Mouse (Mus musculus) spleen, postnatal 4 days (tissue): ENCODE measurements around the gene Gstt3.

ENCODE experiments used
- DNase-seq, 2 experiments: peaks; one replicate each; pipeline ENCODE4 v3.0.0; 2022; ENCODE audit warnings: low spot score in 2 of 2

Gene Gstt3

DNA sequence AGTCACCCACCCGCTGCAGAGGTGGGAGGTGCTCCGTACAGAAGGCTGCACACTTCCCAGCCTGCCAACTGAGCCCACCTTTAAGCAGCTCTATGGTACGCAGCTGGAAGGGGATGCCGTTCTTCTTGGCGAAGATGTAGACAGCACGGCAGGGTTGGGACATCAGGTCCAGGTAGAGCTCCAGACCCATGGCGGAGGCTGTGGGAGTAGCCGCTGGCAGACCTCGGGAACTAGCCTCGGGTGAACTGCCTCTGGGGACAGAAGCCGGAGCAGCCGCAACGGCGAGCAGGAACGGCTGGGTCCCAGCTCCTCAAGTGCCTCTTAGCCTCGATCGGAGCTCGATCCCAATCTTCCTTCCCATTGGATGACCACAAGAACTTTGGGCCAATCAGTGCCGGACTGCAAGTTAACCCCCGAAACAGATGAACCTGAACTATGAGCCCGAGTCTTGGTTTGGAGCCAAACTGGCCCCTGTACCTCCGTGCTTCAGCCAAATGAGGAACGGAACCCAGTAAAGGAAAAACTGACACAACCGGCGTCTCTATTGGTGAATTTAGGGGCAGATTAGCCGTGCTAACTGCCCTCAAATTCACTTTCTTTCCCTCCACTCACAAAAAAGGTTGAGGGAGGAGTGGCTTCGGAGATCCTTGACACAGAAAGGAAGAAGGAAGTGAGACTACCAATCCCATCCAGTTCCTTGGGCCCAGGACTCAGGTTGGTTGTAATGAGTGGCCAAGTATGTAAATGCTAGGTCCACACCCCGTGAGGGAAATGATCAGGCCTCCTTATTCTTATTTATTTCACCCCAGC, at the start of gene Gstt3, which contains the start of gene Gm20441:
Gene Gstt3, minus strand, starts transcription at position 646 of the 810 bp plus-strand sequence.
Gene Gm20441, minus strand, starts transcription at position 186 of the 810 bp plus-strand sequence.
- peak in 1 of 2 experiments; percentile 70 for DNase-seq

DNA sequence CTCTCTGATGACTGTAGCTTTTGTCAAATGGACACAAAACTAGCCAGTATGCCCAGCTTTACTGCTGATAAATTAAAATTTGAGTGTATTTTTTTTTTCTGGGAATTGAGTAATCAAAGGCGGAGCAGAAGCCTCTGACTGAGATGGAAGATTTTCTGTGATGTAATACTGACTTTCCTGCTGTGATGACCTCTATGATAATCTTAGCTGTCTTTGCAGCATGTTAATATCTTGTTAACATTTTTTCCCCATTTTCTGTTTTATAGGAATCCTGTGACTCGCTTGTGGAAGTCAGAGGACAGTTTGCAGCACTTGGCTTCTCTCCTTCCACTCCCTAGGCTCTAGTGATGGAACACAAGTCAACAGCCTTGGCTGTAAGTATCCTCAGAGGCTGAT, 49.1 kb upstream of the Gstt3 start:
- DNase-seq: no peak

DNA sequence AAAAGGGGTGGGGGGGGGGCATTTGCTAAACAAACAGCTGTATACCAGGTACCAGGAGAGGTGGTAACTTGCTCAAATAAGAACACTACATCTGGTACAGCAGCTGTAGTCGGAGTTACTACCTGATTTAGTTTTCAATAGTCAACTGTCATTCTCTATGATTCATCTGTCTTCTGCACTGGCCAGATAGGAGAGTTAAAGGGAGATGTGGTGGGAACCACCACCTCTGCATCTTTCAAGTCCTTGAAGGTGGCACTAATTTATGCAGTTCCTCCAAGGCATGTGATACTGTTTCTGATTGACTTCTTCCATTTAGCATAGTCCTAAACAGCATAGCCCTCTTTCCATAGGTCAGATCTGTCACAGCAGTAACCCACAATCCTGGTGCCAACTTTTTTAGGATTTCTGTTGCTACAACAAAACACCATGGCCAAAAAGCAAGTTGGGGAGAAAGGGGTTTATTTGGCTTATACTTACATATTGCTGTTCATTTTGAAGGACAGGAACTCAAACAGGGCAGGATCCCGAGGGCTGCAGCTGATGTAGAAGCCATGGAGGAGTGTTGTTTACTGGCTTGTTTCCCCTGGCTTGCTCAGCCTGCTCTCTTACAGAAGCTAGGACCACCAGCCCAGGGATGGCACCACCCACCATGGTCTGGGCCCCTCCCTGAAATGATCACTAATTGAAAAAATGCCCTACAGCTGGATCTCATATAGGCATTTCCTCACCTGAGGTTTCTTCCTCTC, 48.5 kb upstream of the Gstt3 start:
- DNase-seq: no peak

DNA sequence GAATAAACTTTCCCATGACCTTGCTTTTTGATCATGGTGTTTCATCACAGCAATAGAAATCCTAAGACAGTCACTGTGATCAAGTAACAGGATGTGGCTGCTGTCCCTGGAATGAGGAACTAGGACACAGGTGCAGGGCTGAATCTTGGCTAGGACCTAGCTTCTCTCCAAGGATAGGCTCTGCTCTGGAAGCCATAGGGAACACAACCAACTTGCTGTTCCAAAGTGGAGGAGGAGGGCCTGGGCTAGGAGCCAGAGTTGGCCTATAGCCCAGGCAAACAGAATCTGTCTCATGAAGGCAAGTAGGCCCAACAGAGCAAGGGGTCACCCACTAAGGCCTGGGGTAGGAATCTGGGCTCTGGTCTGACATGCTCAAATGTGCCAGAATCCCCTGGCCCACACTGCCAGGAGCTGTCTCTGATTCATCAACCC, 47.3 kb upstream of the Gstt3 start:
- no peak for DNase-seq

DNA sequence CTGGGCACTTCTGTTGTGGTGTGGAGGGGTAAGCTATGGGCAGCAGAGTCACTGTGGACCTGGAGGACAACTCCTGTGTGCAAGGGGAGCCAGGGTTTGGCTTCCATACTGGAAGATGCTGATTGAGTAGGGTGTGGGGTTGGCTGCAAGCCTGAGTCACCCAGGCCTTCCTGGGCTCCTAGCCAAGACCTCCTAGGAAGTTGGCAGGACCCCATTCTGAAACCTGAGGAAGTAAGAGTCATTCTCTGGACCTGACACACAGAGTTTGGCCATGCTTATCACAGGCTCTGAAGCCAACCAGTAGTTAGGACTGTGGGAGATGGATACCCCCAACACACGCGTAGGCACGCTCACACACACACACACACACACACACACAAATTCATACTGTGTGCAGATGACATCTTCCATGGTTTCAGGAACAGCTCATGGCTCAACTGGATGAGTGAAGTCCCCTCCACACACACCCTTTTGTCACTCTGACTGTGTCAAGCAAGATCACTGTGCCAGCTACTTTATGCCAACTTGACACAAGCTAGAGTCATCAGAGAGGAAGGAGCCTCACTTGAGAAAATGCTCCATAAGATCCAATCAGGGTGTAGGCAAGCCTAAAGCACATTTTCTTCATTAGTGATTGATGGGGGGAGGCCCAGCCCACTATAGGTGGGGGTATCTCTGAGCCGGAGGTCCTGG, 46.6 kb upstream of the Gstt3 start:
- no peak for DNase-seq

DNA sequence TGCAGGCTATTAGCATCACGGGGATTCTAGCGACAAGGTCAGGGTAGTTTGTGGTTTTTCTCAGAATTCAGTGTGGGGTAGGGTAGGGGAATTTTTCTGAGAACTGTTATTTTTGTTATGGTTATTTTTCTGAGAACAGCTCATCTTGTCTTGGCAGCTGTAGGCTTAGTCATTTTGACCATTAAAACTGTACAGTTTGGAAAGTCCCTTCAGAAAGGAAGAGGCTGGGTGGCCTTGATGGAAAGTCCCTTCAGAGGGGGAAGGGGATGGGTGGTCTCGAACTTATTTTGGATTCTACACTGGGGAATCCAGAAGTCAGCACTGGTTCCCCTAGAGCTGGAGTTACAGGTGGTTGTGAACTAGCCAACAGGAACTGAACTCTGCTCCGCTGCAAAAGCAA, 43.3 kb upstream of the Gstt3 start:
- DNase-seq: no peak

DNA sequence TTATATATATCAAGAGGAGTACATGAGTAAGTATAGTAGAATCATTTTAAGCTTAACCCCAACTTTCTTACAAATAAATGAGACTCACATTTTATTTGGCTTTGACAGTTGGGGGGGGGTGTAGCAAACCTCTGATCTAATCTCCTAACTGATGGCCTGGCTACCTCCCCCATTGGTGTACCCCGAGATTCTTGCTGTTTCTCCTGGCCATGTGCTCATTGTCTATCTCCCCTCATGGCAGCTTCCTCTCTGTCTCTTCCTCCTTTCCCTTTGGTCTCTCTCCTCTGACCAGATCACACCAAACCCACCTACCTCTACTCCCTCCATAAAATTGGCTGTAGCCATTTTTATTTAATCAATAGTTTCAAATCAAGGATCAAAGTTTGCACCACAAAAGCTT, 42.6 kb upstream of the Gstt3 start:
- no peak for DNase-seq

DNA sequence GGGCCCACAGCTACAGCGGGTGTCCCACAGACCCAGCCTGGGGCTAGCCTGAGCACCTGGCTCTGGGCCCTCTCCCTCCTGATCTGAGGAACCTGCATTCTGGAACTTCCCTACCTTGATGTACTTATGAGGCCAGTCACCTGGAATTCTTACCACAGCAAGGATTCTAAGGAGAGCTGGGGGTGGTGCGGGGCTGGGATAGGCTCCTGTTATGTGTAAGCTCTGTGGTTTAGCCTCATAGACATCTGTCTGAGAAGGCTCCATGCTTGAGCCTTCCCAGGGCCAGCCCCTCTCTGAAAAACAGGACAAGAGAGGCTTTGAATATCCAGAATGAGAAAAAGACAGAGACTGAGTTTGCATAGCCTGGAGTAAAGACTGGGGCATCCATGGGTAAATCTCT, 41.2 kb upstream of the Gstt3 start, which contains the start of gene Gstt4:
Gene Gstt4, minus strand, starts transcription at position 101 of the 400 bp plus-strand sequence.
- DNase-seq: no peak

DNA sequence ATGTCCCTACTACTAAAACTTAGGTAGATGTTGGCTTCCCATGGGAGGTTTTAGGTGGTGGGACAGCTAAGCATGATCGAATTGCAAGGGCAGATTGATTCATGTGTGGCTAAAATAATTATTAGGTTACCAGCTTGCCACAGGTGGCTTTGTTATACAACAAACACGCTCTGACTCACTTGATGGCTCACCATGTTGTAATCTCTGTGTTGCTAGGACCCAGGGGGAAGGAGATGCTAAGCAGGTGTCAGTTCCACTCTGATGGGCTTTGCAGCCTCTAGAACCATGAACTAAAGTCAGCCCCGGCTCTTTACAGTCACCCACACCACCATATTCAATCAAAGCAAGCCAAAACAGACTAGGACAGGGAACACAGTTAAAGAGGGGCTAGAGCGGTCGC, 38.7 kb upstream of the Gstt3 start:
- DNase-seq: no peak

DNA sequence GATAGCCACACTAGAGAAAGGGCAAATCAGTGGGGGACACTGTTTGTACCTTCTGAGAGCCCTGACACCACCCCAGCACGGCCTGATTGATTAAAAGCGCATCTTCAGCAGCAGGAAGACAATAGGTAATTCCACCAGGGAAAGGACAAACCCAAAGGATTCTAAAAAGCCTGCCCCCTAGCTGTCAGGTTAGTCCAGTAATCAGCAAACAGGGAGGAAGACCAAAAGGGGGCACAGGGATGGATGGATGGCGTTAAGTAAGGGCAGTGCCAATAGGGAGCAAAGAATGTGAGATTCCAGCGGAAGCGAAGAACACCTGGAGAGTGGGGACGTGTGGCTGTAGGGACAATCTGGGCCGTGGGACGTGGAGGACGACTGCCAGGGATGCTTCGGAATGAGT, 37.4 kb upstream of the Gstt3 start:
- DNase-seq: no peak

DNA sequence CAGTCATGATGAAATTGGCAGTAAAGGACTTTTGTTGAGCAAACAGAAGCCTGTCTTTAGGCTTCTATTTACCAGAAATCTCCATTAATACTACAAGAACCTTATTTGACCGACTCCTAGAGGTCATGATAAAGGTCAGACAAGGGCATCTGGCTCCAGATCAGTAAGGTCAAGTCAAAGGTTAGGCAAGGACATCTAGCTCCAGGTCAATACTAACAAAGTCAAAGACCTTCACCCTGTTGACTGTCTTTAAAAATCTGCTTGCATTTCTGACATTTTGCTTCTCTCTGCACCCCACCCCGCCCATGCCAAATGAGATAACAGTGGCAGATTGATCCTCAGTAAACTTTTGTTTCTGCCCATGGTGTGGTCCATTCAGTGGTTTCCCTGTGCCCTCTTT, 23.0 kb upstream of the Gstt3 start:
- no peak for DNase-seq

DNA sequence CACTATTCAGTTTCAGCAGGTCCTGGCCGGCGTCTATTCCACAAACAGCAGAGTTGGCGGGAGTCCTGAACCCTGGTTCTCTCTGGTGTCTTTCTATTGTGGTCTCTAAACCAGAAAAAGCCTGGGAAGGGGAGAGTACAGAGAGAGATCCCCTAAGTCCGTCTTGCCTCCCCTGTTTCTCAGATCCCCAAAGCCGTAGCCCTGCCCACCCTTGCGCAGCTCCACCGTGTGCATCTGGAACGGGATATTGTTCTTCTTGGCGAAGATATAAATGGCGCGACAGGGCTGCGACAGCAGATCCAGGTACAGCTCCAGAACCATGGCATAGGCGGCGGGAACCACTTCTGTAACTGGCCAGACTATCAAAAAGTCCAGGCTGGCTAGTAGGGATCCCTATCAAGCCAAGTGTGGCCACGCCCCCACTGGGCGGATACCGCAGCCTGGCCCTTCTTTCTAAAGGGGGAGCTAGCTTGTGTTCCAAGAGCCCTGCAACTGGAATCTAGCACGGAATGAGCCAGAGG, 17.0 kb upstream of the Gstt3 start, which contains the start of gene Gstt1:
Gene Gstt1, minus strand, starts transcription at position 409 of the 521 bp plus-strand sequence.
- peak; percentile 78 to 84 for DNase-seq

DNA sequence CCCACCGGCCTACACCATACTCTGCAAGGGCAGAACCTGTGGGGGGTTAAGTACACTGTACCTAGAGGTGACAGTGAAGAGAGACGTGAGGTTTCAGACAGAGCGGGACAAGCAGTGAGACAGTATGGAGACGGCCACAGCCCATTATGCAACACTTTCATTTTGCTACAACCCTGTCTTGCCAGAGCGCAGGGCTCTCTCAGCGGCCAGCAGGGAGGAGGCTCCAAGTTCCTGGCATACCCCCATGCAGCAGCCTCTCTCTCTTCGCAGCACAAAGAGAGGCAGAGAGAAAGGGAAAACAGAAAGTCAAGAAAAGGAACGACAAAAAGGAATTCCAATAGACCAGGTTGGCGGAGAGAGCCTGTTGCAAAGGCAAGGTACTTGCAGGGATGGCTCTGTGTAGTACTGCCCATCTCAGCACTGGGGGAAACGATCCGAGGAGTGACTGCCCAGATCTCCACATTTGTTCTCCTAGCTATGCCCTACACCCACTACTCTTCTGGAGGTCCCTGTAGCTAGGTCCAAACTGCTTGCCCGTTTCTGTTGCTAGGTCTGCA, 16.5 kb upstream of the Gstt3 start:
- DNase-seq: peak in 1 of 2 experiments; percentile 72

DNA sequence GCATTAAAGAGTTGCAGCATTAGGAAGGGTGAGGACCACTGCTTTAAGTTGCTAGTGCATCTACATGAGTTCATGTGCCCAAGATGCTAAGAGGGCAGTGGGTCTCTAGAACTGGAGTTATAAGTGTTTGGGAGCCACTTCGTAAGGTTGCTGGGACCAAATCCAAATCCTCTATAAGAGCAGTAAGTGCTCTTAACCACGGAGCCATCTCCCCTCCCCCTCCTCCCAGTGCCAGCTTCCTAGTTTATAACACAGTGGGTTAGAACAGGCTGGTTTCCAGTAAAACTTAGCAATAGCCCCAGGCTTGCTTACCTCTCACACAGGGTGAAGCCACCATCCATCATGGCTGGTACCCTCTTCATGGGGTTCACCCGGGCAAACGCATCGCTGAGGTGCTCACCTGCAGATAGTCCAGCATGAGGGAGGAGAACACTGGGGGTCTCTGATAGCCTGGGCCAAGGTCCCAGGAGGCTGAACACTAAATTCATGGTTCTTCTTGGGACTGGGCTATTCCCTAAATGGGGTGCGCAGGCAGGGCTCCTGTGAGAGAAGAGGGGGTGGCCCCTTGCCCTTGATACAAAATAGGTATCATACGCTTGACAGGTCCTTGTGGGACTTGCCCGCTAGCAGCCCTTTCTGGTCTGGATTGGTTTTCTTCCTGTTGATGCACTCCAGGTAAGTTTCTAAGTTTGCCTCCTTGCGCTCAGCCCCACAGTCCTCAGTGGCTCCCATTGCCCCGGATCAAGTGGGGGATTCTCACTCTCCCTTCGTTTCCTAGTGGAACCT, 15.7 kb upstream of the Gstt3 start:
- DNase-seq: peak in 1 of 2 experiments; percentile 56

DNA sequence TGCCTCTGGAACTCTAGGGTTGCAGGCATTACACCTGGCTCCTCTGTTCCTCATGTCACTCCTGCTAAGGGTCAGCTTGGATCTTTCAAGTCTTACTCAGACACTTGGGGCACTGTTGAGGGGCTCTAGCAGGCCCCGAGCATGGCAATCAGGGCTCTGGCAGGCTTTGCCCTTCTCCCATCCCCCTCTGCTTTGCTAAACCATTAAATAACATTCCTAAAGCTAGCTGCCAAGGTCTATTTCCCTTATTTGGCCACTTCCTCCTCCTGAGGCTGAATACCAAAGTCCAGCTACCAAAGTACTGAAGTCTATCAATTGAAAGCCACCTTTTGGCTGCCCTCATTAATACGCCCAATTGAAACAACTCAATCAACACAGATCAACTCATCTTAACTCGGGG, 13.7 kb upstream of the Gstt3 start:
- DNase-seq: no peak

DNA sequence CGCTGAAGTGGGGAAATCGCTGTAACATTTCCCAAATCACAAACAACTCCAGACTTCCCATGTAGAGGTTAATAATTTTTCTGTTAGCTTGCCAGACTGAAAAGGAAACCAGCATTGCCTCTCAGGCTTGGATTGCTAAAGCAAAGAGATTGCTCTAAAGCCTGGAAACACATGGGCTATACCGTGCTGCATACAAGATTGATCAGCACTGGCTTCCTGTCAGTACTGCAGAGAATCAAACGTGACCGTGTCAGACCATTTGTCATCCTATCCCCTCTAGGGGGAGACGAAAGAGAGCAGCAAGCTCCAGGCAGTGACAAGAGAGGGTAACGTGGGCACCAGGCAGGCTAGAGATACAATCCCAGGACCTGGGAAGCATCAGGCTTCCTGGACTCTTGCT, 9.6 kb upstream of the Gstt3 start:
- DNase-seq: peak in 1 of 2 experiments; percentile 57

DNA sequence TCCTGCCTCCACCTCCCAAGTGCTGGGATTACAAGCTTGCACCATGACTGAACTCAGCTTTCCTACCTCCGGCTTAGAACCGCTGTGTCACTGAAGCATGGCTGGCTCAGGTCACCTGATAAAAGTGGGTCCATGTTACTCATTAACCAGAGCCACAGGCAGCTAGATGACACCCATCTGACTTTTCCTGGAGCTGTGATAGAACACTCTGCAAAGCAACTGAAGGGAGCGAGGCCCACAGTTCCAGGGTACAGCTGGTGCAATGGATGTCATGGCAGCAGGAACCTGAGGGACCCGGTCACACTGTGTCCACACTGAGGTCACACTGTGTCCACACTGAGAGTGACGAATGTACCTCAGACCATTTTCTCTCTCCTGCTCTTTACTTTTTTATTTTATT, 8.6 kb upstream of the Gstt3 start:
- no peak for DNase-seq

DNA sequence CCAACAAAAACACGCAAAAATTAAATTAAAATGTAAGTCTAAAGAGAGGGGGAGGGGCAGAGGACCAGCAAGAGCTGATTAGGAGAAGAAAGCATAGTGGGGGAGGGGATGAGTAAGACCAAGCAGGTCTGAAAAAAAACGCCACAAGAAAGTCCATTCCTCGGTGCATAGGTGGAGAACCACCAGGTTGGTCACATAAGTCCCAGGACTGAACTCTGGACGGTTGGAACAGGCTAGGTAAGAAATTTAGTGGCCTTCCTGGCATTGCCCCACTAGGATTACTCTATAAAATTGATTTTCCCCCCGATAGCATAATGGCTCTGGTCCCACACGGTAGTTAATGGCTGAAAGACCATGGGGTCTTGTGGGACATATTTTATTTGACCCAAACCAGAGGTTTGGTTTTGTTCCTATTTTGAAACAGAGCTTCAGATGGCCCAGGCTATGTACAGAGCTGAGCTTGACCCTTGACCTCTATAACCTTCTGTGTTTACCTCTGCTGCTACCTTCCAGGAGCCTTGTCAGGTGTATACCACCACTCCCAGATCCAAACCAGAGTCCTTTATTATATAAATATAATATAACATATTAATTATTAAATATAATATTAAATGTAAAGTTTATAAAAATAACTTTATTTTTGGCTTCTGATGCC, 8.0 kb upstream of the Gstt3 start:
- no peak for DNase-seq

DNA sequence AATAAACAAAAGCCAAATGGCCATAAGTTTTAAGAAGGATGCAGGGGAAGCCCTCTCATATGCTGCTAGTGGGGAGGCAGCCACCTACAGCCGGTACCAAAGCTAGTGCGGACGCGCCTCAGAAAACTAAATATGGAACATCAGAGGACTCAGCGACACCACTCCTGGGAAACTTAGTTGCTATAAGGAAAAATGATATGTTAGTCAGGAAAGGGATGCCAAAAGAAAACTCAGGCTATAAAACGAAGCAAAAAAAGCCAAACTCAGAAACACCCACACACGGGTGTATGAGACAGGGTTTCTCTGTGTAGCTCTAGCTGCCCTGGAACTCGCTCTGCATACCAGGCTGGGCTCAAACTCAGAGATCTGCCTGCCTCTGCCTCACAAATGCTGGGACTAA, 7.1 kb upstream of the Gstt3 start:
- no peak for DNase-seq

DNA sequence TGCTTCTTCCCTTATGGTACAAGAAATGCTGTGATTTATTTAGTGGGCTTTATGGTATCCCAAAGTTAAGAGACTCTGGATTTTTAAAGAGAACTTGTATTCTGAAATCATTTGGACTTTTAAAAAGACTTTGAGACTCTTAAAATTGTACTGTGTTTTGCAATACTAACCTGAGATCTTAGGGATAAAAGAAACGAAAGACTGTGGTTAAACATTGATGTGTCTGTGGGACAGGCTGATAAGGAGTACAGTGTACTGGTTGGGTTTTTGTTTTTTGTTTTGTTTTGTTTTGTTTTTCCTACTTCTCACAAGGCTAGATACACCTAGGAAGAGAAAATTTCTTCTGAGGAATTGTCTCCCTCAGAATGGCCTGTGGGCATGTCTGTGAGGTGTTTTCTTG, 4.2 kb upstream of the Gstt3 start:
- DNase-seq: no peak
